Mouse (Mus musculus): ENCODE measurements around the gene Dhx35.
A peak's percentile ranks its signal among the peaks of the same experiment; 100 is the strongest.

The Dhx35 gene

DNA sequence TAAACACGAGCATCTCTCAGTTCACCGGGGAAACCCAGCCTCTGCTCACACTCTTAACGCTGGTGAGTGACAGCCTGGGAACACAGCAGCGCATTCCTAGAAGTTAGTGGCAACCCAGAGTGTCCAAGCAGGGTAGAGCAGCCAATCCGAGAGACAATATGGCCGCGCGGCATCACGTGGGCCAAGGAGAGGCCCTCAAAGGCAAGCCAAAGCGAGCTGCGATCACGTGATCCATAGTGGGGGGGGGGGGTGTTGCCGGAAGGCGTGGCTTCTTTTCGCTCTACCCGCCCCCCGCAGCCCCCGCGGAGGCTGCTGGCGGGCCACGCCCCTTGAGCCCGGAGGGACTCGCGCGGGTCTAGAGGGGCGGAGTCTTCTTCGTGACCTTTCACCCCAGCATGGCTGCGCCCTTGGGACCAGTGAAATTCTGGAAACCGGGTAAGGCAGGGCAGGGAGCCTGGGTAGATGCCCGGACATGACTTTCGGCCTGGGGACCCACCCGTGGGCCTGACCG is at the start of gene Dhx35:
TSS of gene Dhx35 (plus strand) at position 314 of the 511 bp plus-strand sequence.
- peak; percentile 92 for DNase-seq (ENCODE audit: low read depth, low spot score)

DNA sequence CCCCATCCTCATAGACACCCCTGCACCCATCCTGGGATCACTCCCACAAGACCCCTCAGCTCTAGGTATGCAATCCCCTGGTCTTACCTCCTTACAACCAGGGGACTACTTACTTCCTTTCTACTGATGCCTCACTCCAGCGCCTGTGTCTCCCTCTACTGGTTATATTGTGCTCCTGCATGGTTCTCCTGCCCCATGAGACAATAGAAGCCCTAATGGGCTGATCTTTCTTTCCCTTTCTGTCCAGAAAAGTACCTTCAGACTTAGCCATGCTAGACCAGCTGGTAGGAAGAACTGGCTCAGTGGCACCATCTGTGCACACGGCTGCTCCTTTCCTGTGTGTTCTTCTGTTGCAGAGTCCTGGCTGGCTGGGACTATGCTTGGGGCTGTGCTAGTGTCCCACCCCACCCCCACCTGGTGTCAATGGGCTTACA is 49.5 kb upstream of the Dhx35 start:
- no peak for DNase-seq (ENCODE audit: low read depth, low spot score)

DNA sequence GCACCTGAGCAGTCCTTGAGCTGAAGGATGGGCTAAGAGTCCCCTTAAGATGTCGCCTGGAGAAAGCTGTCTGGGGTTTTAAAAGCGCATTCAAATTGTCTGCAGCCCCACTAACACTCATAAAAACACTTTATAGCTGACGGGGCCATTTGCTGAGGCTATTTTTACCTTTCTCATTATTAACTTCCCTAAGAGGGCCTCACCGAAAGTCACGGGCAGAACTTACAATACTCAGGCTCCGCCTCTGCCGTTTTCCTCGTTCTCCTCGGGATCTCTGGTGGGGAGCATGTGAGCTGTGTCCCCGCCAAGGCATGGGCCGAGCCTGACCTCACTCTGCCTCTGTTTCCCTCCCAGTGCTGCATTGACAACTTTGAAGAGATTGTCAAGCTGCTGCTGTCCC is 48.4 kb upstream of the Dhx35 start:
- DNase-seq (ENCODE audit: low read depth, low spot score) = no peak

DNA sequence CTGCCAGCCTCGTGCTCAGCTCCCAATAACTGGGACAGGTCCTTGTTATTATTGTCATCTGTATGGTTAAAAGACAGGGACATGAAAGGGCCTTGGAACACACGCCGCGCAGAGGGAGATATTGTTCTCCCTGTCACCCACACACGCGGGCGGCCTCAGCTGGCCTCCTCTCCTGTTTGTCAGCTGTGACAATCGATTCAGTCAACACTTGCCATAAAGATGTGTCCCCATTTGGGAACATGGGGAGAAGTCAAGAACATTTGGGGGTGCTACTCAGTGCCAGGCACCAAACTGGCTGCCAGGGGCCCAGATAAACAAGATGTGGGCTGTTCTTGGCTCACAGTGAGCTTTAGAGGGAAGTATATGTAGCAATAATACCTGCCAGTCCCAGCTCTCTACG is 45.2 kb upstream of the Dhx35 start:
- DNase-seq (ENCODE audit: low read depth, low spot score) = no peak

DNA sequence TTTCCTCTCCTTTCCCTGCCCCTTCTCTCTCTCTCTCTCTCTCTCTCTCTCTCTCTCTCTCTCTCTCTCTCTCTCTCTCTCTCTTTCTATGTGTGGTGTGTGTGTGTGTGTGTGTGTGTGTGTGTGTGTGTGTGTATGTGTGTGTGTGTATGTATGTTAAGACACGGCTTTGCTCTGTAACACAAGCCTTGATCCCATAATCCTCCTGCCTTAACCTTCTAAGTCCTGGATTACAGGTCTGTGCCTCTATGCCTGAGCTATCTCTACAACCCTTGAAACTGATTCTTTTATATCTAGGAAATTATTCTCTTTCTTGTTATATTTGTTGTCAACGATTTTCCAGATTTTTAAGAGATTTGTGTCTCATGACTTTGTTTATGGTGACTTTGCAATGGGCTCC is 34.4 kb upstream of the Dhx35 start:
- DNase-seq (ENCODE audit: low read depth, low spot score) = no peak

DNA sequence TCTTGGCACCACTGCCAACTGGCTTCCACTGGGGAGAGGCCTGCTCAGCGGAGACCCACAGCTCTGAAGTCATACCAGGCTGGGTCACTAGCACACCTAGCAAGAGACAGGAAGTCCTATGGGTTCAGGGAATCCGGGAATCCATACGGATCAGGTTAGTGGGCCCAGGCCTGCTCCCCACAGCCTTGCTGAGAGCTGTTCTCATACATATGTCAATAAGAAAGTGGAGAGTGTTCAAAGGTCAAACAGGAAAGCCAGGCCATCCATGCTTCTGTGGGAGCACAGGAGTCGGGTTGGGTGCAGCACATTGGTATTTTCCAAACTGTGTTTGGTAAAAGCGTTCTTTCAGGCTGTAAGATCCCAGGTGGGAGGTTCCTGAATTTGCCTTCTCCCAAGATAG is 32.3 kb upstream of the Dhx35 start:
- DNase-seq (ENCODE audit: low read depth, low spot score) = no peak

DNA sequence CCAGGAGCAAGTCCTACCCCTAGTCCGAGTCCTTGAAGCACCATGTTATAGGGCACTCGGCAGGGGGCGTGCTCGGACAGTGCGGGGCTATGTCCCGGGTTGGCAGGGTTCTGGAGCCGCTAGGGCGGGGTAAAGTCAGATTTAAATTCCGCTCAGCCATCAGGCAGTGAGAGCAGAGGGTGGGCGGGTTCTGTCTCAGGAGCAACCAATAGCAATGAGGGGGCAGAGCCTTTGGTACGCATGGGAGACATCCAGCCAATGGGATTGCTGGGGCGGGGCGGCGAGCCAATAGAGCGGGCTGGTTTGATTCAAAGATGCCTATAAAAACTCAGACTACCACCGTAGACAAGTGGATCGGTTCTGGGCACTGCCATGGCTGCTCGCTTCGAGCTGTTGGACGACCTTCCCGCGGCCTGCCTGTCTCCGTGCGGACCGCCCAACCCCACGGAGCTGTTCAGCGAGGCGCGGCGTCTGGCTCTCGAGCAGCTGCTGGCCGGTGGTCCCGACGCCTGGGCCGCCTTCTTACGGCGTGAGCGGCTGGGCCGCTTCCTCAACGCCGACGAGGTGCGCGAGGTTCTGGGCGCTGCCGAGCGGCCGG is 26.8 kb upstream of the Dhx35 start, which contains the start of gene Fam83d:
TSS of gene Fam83d (plus strand) at position 352 of the 598 bp plus-strand sequence.
- DNase-seq (ENCODE audit: low read depth, low spot score) = peak; percentile 87

DNA sequence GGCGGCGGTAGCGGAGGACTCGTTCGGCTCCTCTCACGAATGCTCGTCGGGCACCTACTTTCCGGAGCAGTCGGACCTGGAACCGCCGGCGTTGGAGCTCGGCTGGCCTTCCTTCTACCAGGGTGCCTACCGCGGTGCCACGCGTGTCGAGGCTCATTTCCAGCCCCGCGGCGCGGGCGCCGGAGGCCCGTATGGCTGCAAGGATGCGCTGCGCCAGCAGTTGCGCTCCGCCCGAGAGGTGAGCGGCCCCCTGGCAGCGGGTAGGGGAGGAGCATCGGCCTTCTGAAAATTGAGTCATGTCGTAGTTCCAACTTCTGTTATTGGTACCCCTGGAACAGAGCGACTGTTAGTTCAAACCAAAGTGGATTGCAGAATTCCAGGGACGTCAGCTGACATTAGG is 26.3 kb upstream of the Dhx35 start:
- DNase-seq (ENCODE audit: low read depth, low spot score) = no peak

DNA sequence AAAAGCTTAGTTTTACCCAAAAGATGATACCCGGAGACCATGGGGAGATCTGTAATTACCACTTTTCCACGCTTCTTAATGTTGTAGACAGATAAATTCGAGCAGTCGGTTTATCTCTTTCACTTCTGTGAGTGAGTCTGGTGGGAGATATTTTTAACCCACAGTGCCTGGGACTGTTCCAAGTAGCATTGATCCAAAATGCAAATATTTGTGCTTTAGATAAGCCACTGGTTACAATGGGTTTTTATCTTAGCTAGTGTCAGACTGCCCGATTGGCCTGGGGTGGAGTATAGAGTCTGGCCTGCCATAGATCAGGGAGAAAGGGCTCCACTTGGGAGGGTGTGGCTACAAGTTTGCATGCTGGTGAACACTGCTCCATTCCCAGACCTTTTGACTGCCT is 25.8 kb upstream of the Dhx35 start:
- DNase-seq (ENCODE audit: low read depth, low spot score) = no peak

DNA sequence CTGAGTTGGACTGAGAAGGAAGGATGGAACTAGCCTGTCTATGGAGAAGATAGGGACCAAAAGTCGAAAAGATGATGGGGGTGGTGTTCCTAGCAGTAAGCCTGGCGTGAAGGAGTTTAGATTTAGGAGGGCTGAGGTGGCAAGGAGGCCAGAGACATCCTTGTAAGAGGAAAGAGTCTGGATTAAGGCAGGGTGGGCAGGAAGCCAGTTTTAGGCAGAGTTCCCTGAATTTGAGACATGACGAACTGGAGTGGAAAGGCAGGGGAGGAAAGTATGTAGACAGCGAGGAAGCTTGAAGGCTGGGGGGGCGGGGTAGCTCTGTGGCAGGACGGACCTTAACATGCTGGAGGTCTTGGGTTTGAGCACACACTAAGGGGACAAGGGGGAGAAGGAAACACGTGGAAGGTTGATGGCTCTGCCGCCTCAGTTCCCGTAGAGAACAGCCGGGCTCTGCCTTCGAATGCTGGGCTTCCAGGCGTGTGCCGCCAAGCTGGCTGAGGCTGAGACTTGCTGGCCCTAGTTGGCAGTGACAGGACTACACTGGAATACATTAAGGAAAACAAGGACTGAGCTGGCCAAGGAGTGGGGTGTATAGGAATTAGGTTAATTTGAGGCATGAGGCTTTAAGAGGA is 24.4 kb upstream of the Dhx35 start:
- no peak for DNase-seq (ENCODE audit: low read depth, low spot score)

DNA sequence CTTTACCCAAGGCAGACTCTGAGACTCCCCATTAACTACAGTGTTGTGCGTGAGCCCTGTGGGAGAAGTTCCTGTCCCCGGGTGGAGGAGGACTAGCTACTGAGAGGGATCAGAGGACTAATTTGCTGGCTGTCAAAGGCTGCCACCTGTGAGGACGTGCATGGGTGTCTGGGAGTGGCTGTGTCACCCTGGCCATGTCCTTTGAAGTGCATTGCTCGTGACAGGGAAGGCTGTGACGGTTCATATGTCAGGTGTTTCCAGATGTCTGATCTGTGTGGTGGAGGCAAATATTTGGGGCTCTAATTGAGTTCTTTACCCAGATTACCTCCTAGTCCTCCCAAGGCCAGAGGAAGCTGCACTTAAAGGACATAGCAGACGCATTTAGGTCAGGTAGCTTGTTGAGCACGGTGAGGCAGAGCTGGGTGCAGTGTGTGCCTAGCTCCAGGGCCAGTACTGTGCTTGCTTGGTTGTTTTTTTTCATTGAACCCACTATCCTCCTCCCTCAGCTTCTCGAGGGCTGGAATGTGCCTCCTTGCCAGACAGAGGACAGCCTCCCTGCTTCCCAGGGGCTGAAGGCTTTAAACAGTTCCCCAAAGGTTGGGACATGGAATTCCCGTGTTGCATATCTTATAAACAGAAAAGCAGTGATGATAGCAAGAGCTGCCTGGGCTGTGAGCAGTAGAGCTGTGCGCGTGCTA is 23.4 kb upstream of the Dhx35 start:
- DNase-seq (ENCODE audit: low read depth, low spot score) = no peak

DNA sequence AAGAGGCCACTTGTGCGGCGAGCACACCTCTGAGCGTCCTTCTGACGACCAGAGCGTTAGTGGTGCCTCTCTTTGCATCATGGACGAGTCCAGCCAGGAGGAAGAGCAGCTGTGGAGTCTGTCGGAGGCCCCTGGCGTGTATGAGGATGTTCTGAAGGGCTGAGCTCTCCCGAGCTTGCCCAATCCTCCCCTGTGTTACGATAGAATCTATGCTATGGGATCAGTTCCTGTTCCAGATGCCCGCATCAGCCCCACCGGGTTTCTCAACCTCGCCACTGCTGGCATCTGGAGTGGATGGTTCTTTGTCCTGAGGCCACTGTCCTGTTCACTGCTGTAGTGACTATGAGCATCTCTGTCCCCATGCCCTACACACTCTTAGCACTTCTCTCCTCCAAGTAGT is 21.8 kb upstream of the Dhx35 start:
- DNase-seq (ENCODE audit: low read depth, low spot score) = no peak

DNA sequence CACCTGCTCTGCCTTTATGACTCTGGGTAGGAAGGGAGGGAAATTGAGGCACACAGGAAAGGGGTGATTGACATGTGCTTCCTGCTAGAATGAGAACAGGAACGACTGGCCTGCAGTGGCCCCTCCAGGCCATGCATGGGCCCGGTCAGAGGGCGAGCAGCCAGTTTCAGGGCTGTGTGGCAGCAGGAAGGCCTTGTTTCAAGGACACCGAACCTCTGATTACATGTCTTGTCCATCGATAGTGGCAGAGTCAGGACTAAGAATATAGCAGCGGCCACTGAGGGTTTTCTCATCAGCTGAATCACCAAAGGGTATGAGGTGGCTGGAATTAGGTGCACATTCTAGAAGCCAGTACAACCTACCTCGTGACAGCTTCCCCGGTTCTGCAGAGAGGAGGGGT is 19.7 kb upstream of the Dhx35 start:
- DNase-seq (ENCODE audit: low read depth, low spot score) = no peak

DNA sequence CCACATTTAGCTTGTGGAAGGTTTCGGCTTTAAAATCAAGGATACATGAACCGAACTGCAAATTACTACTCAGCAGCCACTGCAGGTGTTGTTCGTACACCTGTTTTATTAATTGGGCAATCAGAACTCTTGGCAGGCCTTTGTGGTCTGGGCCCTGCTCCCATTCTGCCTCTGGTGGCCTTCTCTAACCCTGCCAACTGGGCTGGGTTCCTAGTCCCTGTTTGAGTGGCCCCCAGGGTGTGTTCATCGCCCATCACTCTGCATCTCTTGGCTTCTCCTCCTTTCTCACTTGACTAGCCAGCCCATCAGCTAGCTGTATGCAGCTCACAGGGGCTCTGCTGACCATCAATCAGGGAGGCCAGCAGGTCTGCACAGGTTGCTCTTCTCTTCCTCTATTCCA is 17.9 kb upstream of the Dhx35 start:
- no peak for DNase-seq (ENCODE audit: low read depth, low spot score)

DNA sequence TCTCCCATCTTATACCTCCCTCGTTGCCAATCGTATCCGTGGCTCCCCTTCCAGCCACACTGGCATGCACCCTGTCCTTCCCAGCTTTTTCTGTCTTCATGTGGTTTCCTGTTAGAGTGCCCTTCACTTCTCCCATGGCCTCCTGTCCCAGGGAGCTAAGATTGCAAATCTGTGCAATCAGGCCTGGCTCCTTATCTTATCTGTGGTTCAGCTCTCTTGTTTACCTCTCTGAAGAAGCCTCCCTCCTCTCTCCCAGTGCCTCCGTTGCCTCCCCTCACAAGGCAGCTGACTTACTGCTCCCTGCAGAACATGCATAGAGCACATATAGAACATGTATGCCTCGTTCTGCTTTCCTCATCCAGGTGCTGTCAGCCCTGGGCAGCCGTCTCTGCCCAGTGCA is 17.1 kb upstream of the Dhx35 start:
- DNase-seq (ENCODE audit: low read depth, low spot score) = no peak

DNA sequence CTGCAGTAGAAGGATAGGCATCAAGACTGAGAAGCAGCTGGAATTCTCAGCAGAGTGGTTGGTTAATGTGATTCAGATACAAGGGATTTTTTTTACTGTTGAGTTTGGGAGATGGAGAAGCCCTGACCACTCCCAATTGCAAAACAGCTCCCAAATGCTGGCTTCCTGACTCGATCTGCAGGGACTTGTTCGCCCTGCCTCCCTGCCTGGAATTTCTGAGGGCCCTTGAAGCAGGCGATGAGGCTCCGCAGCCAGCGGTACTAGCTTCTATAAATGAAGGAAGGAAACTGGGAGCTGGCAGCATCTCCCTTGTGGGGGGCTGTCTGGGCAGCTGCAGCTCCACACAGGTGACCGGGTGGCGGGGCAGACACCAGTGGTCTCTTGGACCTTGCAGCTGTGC is 16.3 kb upstream of the Dhx35 start:
- DNase-seq (ENCODE audit: low read depth, low spot score) = no peak

DNA sequence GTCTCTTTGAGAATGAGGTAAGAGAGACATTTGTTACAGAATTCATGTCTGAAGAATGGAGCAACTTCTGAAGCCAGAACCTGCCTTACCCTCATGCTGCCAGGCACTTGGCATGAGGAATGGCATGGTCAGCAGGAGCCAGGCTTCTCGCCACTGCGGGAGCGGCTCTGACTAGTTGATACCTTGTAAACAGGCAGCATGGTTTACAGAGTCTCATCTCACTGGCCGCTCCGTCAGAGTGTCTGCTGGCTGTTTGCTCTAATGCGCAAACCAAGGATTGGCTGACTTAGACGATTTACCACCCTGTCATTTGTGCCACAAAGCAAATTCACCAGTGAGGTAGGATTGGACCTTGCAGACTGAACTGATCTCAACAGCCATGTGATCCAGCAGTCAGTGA is 13.5 kb upstream of the Dhx35 start:
- DNase-seq (ENCODE audit: low read depth, low spot score) = no peak

DNA sequence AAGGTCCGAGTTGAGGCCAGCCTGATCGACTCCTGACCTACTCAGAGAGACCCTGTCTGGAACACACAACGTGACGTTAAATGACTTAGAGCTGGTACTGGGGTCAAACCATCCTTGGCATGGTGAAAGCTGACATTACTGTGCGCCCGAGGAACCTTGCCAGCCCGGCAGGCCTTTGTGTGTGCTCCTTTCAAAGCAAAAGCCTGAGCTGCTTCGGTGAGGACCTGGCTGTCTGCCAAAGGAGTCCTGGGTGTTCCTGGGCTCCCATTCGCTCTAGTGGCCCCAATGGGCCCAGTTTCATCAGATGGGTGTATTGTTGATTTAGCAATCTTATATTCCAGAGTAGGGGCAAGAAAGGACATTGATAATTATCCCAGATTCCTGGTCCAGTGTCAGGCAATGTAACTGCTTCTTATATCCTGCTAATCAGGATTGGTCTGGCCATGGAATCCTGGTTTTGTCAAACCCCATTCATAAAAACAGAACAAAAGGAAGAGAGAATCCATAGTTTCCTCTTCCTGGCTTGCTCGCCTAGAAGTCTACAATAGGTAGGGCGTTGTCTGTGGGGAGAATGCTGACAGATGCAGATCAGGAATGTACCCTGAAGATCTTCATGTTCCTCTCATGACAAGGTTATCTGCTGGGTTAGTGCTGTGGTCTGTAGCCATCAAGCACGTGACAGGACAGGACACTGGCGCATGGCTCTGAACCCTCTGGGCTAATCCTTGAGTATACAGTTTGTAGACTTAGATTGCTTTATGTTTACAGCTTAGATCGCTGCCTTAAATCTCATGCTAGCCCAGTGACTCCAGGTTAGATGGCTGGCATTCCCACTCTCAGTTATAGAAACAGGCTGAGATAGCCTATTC is 7.4 kb upstream of the Dhx35 start:
- DNase-seq (ENCODE audit: low read depth, low spot score) = no peak

DNA sequence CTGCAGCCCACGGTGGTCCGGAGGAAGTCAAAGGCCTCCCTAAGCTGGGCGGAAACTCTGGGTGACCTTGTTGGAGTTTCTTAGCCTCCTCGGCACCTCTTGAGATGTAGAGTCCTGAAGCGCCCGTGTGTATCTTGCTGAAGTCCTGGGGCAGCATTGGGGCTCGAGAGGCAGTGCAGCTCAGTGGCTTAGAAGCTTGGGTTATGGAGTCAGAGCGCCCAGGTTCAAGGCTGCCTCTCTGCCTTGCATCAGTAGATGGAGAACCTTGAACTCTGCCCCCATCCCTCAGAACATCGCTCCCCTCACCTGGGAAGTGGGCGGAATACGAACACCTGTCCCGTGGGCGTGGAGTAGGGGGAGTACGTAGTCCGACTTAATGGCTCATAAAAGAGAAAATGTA is 436 bp downstream of the Dhx35 start:
- no peak for DNase-seq (ENCODE audit: low read depth, low spot score)

DNA sequence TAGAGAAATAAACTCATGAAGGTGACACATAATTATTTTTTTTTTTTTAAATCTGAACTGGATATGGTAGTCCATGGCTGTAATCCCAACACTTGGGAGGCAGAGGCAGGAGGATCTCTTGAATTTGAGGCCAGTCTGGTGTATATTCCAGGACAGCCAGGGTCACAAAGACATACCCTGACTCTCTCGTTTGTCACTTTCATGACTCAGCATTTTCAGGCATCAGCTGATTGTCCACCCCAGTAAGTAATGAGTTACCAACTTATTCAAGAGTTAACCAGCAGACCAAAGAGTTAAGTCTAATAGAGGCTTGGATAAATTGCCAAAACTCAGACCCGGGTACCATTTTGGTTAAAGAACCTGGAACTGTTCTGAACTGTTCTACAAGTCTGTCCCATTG is 1.3 kb downstream of the Dhx35 start:
- DNase-seq (ENCODE audit: low read depth, low spot score) = no peak

DNA sequence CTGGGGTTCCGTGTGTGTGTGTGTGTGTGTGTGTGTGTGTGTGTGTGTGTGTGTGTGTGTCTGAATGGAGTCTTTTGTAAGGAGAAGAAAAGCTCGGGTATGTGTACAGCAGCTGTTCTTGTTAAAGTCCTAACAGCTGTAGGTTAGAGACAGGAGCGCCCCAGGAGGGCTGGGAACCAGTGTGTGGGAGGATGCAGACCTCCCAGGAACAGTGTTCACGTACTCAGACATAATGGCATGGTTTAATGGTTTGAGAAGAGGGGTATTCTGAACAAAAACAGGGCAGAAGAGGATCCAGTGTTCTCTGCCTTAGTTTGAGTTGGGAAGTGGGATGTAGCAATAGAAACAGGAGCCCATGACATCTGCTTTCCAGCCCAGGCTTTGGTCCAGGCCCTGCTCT is 4.7 kb downstream of the Dhx35 start:
- DNase-seq (ENCODE audit: low read depth, low spot score) = no peak

DNA sequence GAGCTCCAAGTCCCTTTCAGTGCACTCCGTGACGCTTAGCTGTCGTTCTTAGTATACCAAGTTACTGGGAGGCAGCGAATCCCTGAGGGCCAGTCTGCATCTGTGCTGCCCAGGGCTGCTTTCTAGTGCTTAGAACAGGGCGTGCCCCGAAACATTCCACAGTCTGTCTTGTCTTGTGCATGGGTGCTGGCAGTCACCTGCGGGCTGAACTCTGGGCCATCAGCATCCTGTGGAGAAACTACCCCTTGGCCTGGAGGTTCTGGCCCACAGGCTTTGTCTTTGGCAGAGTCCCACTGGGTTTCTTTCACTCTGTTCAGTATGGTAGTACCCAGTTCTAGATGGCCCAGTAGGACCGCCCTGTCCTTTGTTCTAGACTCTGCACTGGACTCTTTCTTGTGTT is 6.2 kb downstream of the Dhx35 start:
- DNase-seq (ENCODE audit: low read depth, low spot score) = no peak
